Mouse (Mus musculus): ENCODE results near the gene Micu1.
"Not testable (repeated sequence)": the region's sequence is repeated elsewhere in the genome, so short reads cannot be mapped to it uniquely, and the experiment has no call there.

Micu1 gene

GRCm38 (mm10) chr10:59702207-59703032 is at the start of gene Micu1:
Micu1 (plus strand) TSS chr10:59702477.
- DNase-seq (ENCODE audit: low spot score): peak; percentile 98

- no peak for DNase-seq (ENCODE audit: low spot score)
Measured at GRCm38 (mm10) chr10:59656799-59657198, 45.5 kb upstream of the Micu1 start.

- DNase-seq (ENCODE audit: low spot score): no peak
Measured at GRCm38 (mm10) chr10:59664765-59665164, 37.5 kb upstream of the Micu1 start.

- DNase-seq (ENCODE audit: low spot score): no peak
Measured at GRCm38 (mm10) chr10:59665503-59666291, 36.6 kb upstream of the Micu1 start.

- DNase-seq (ENCODE audit: low spot score): no peak
Measured at GRCm38 (mm10) chr10:59667377-59667776, 34.9 kb upstream of the Micu1 start.

GRCm38 (mm10) chr10:59668491-59668890 is 33.8 kb upstream of the Micu1 start:
- DNase-seq (ENCODE audit: low spot score): no peak

GRCm38 (mm10) chr10:59677836-59678235 is 24.4 kb upstream of the Micu1 start:
- DNase-seq (ENCODE audit: low spot score): no peak

GRCm38 (mm10) chr10:59679189-59679588 is 23.1 kb upstream of the Micu1 start:
- DNase-seq (ENCODE audit: low spot score): no peak

GRCm38 (mm10) chr10:59685586-59685985 is 16.7 kb upstream of the Micu1 start:
- not testable (repeated sequence) for DNase-seq (ENCODE audit: low spot score)

- DNase-seq (ENCODE audit: low spot score): peak; percentile 44
Measured at GRCm38 (mm10) chr10:59687126-59687525, 15.2 kb upstream of the Micu1 start.

- no peak for DNase-seq (ENCODE audit: low spot score)
Measured at GRCm38 (mm10) chr10:59689836-59690235, 12.4 kb upstream of the Micu1 start.

GRCm38 (mm10) chr10:59692441-59692840 is 9.8 kb upstream of the Micu1 start:
- no peak for DNase-seq (ENCODE audit: low spot score)

GRCm38 (mm10) chr10:59694104-59694503 is 8.2 kb upstream of the Micu1 start:
- DNase-seq (ENCODE audit: low spot score): no peak

- DNase-seq (ENCODE audit: low spot score): no peak
Measured at GRCm38 (mm10) chr10:59699516-59699915, 2.8 kb upstream of the Micu1 start.

GRCm38 (mm10) chr10:59701805-59702204 is 472 bp upstream of the Micu1 start:
- no peak for DNase-seq (ENCODE audit: low spot score)

GRCm38 (mm10) chr10:59703060-59703760 is 933 bp downstream of the Micu1 start:
- no peak for DNase-seq (ENCODE audit: low spot score)

- no peak for DNase-seq (ENCODE audit: low spot score)
Measured at GRCm38 (mm10) chr10:59706991-59707546, 4.8 kb downstream of the Micu1 start.

- DNase-seq (ENCODE audit: low spot score): no peak
Measured at GRCm38 (mm10) chr10:59707595-59707994, 5.3 kb downstream of the Micu1 start.

- no peak for DNase-seq (ENCODE audit: low spot score)
Measured at GRCm38 (mm10) chr10:59709281-59709680, 7.0 kb downstream of the Micu1 start.

GRCm38 (mm10) chr10:59710246-59710645 is 8.0 kb downstream of the Micu1 start:
- no peak for DNase-seq (ENCODE audit: low spot score)

- DNase-seq (ENCODE audit: low spot score): no peak
Measured at GRCm38 (mm10) chr10:59712062-59712461, 9.8 kb downstream of the Micu1 start.

- no peak for DNase-seq (ENCODE audit: low spot score)
Measured at GRCm38 (mm10) chr10:59720017-59720416, 17.7 kb downstream of the Micu1 start.

Measured in yolk sac, embryonic 10.5 days (tissue).